Mouse (Mus musculus): ENCODE data around the gene Slc6a6. TPM values are rescaled to one million over a fixed set of nuclear protein-coding genes. Genes with fewer than 3 reads are reported as not detected.

Gene Slc6a6
- polyA plus RNA-seq, 1 experiment from 2014 or later = 109 TPM

GRCm38 (mm10) chr6:91667141-91667540, 16.7 kb upstream of the Slc6a6 start:
- H3K27me3 ChIP-seq (replicated peaks; ENCODE audit: control insufficient read depth, insufficient read depth, low read length) = no peaks in the 10 kb centered on the region
- TF ChIP-seq CTCF (IDR thresholded peaks at IDR 0.05; ENCODE audit: low read depth) = no peak
- no peaks in the 10 kb centered on the region for H3K36me3 ChIP-seq (ENCODE audit: control insufficient read depth, insufficient read depth)
- no peak overlapping the region for H3K4me2 ChIP-seq (replicated peaks; ENCODE audit: low read depth)
- 76% methylated on average over 4 of the region's 4 CpGs for WGBS
- no peaks in the 10 kb centered on the region for H3K9me3 ChIP-seq (ENCODE audit: control insufficient read depth)
- no peak overlapping the region for H3K4me3 ChIP-seq (ENCODE audit: low read depth, low read length)
- H3K4me1 ChIP-seq (replicated peaks; ENCODE audit: control insufficient read depth, insufficient read depth, low read length) = no peaks in the 10 kb centered on the region
- no peak for ATAC-seq
- H3K27ac ChIP-seq (ENCODE audit: low read depth, low read length) = no peak overlapping the region
- H3K9ac ChIP-seq (ENCODE audit: low read depth, low read length) = no peak overlapping the region

DNA sequence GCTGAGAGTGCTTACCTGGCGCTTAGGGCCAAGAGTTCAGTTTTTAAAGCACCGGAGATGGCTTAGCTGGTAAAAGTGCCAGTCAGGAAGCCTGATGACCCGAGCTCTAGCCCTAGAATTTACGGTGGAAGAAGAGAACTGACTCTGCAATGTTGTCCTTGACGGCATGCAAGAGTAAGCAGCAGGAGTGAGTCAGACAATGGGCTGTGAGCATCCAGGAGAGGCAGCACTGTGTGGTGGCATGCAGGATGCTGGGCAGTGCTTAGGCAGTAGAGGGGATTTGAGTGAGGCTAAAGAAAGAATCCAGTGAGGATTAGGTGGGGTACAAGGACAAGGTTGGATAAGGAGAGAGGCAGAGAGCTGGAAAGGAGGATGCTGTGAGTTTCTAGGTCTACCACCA, 15.6 kb upstream of the Slc6a6 start:
- no peaks in the 10 kb centered on the region for H3K9me3 ChIP-seq (ENCODE audit: control insufficient read depth)
- TF ChIP-seq CTCF (IDR thresholded peaks at IDR 0.05; ENCODE audit: low read depth) = no peak
- H3K27me3 ChIP-seq (replicated peaks; ENCODE audit: control insufficient read depth, insufficient read depth, low read length) = no peaks in the 10 kb centered on the region
- no peak overlapping the region for H3K9ac ChIP-seq (ENCODE audit: low read depth, low read length)
- 54% methylated on average over 5 of the region's 5 CpGs for WGBS
- no peaks in the 10 kb centered on the region for H3K4me1 ChIP-seq (replicated peaks; ENCODE audit: control insufficient read depth, insufficient read depth, low read length)
- H3K36me3 ChIP-seq (ENCODE audit: control insufficient read depth, insufficient read depth) = no peaks in the 10 kb centered on the region
- no peak overlapping the region for H3K4me3 ChIP-seq (ENCODE audit: low read depth, low read length)
- no peak for ATAC-seq
- H3K4me2 ChIP-seq (replicated peaks; ENCODE audit: low read depth) = no peak overlapping the region
- no peak overlapping the region for H3K27ac ChIP-seq (ENCODE audit: low read depth, low read length)

DNA sequence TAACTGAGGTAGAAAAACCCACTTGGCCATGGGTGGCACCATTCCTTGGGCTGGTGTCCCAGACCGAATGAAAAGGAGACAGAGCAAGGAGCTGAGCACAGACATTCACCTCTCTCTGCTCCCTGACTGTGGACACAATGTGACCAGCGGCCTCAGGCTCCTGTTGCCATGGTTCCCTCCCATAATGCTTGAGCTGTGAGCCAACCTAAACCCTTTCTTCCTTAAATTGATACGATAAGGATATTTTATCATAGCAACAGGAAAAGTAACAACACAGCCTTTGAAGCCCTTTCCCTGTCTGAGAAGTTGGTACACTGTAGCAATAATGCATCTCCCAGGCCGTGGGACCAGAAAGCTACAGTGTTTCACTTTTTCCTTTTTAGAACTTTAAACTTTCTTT, 14.6 kb upstream of the Slc6a6 start:
- Histone ChIP-seq H3K9ac (ENCODE audit: low read depth, low read length) (no peak overlapping the region), H3K4me2 (replicated peaks; ENCODE audit: low read depth) (no peak overlapping the region), H3K27ac (ENCODE audit: low read depth, low read length) (no peak overlapping the region), H3K4me1 (replicated peaks; ENCODE audit: control insufficient read depth, insufficient read depth, low read length) (no peaks in the 10 kb centered on the region), H3K9me3 (ENCODE audit: control insufficient read depth) (no peaks in the 10 kb centered on the region), H3K36me3 (ENCODE audit: control insufficient read depth, insufficient read depth) (no peaks in the 10 kb centered on the region), H3K4me3 (ENCODE audit: low read depth, low read length) (no peak overlapping the region), H3K27me3 (replicated peaks; ENCODE audit: control insufficient read depth, insufficient read depth, low read length) (no peaks in the 10 kb centered on the region)
- WGBS = 74% methylated on average over 4 of the region's 4 CpGs
- no peak for ATAC-seq
- no peak for TF ChIP-seq CTCF (IDR thresholded peaks at IDR 0.05; ENCODE audit: low read depth)

GRCm38 (mm10) chr6:91670224-91670623, 13.6 kb upstream of the Slc6a6 start:
- WGBS = 63% methylated on average over 6 of the region's 6 CpGs
- H3K4me3 ChIP-seq (ENCODE audit: low read depth, low read length) = no peak overlapping the region

DNA sequence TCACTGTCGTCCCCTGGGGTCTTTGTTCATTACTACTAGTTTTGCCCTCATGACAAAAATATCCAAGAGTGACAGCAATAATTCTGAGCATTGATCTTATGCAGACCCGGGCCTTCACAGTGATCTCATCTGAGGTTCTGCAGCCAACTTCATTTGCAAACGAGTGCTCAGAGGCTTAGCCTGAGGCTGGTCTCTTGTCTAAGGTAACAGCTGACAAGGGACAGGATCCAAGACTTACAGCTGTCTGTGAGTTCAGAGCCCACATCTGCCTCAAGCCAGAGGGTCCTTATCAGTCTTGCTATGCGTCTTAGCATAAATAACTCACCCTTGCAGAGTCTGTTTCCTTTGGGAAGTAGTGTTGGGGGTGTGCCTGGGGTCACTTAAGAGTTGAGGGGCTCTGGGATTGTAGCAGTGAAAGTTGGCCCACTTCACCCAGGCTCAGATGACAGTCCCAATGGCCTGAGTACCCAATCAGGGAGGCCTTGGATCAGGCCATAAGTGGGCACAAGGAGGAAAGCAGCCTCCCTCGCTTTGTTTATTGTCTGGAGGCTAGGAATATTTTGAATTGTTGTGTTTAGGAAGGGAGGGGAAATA, 9.0 kb upstream of the Slc6a6 start:
- no peak overlapping the region for H3K4me3 ChIP-seq (ENCODE audit: low read depth, low read length)
- no peak for ATAC-seq
- H3K4me2 ChIP-seq (replicated peaks; ENCODE audit: low read depth) = no peak overlapping the region
- no peak overlapping the region for H3K9ac ChIP-seq (ENCODE audit: low read depth, low read length)
- H3K27me3 ChIP-seq (replicated peaks; ENCODE audit: control insufficient read depth, insufficient read depth, low read length) = no peaks in the 10 kb centered on the region
- WGBS = 58% methylated on average over 5 of the region's 5 CpGs
- no peaks in the 10 kb centered on the region for H3K9me3 ChIP-seq (ENCODE audit: control insufficient read depth)
- no peak for TF ChIP-seq CTCF (IDR thresholded peaks at IDR 0.05; ENCODE audit: low read depth)
- no peak overlapping the region for H3K27ac ChIP-seq (ENCODE audit: low read depth, low read length)
- no peaks in the 10 kb centered on the region for H3K36me3 ChIP-seq (ENCODE audit: control insufficient read depth, insufficient read depth)
- H3K4me1 ChIP-seq (replicated peaks; ENCODE audit: control insufficient read depth, insufficient read depth, low read length) = peaks cover 3% of the 10 kb centered on the region; the same call in 1 of the 2 replicates

More at GRCm38 (mm10) chr6:91670224-91670623, 13.6 kb upstream of the Slc6a6 start:
- no peak overlapping the region for H3K27ac ChIP-seq (ENCODE audit: low read depth, low read length)
- H3K4me1 ChIP-seq (replicated peaks; ENCODE audit: control insufficient read depth, insufficient read depth, low read length) = no peaks in the 10 kb centered on the region
- no peak for ATAC-seq
- no peak for TF ChIP-seq CTCF (IDR thresholded peaks at IDR 0.05; ENCODE audit: low read depth)
- no peaks in the 10 kb centered on the region for H3K36me3 ChIP-seq (ENCODE audit: control insufficient read depth, insufficient read depth)
- no peak overlapping the region for H3K4me2 ChIP-seq (replicated peaks; ENCODE audit: low read depth)
- no peaks in the 10 kb centered on the region for H3K9me3 ChIP-seq (ENCODE audit: control insufficient read depth)
- no peak overlapping the region for H3K9ac ChIP-seq (ENCODE audit: low read depth, low read length)
- H3K27me3 ChIP-seq (replicated peaks; ENCODE audit: control insufficient read depth, insufficient read depth, low read length) = no peaks in the 10 kb centered on the region

DNA sequence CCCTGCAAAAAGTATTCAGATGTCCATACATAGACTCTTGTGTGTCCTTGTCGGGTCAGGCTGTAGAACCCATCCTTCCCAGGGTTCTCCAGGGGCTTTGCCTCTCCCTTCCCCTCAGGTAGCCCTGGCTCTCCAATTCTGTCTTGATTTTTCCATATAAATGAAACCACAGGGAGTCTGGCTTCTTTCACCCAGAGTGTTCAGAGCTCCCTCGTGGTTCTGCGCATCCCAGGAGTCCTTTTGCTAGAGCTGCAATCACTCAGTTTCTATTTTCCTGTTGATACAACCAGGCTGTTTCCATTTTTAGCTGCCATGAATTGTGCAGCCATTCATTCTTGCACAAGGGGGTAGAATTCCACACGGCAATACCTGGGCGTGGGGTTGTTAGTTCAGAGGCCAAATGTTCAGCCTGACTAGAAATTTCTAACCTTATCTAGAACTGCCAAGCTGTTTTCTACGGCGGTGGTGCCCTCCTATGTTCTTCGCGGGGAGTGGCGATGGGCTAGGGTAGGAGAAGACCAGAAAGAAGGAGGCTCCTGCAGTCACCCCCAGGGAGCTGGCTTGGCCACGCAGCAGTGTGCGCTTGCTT, 5.3 kb upstream of the Slc6a6 start:
- no peaks in the 10 kb centered on the region for H3K36me3 ChIP-seq (ENCODE audit: control insufficient read depth, insufficient read depth)
- H3K9ac ChIP-seq (ENCODE audit: low read depth, low read length) = no peak overlapping the region
- no peak overlapping the region for H3K4me3 ChIP-seq (ENCODE audit: low read depth, low read length)
- no peaks in the 10 kb centered on the region for H3K27me3 ChIP-seq (replicated peaks; ENCODE audit: control insufficient read depth, insufficient read depth, low read length)
- no peaks in the 10 kb centered on the region for H3K9me3 ChIP-seq (ENCODE audit: control insufficient read depth)
- peaks cover 3% of the 10 kb centered on the region; the same call in 1 of the 2 replicates for H3K4me1 ChIP-seq (replicated peaks; ENCODE audit: control insufficient read depth, insufficient read depth, low read length)
- peak; percentile 48 for ATAC-seq
- WGBS = 30% methylated on average over 12 of the region's 12 CpGs
- TF ChIP-seq CTCF (IDR thresholded peaks at IDR 0.05; ENCODE audit: low read depth) = peak; percentile 62
- peak overlapping the region; percentile 37; the same call in 1 of the 2 replicates for H3K4me2 ChIP-seq (replicated peaks; ENCODE audit: low read depth)
- H3K27ac ChIP-seq (ENCODE audit: low read depth, low read length) = peak overlapping the region; percentile 28; the same call in 1 of the 2 replicates

Data from intestine, postnatal 0 days (tissue).